Mouse (Mus musculus) embryonic facial prominence, embryonic 13.5 days (tissue): ENCODE data around the gene Sema7a. TPM values are rescaled to one million over a fixed set of nuclear protein-coding genes. Genes with fewer than 3 reads are reported as not detected.

Source experiments
- ATAC-seq: fragments of 200-750 bp; cut with Nextera tagmentation; 2 replicates; pipeline ENCODE4 v1.8.0; 2017; ENCODE audit warnings: low read depth; ENCODE audit not compliant: insufficient number of reproducible peaks, insufficient read depth, low FRiP score, low TSS enrichment
- H3K27ac ChIP-seq: fragments of 300-500 bp; sonication (generic); 2 replicates; pipeline ENCODE4 v1.5.1; 2015; ENCODE audit warnings: moderate library complexity, mild to moderate bottlenecking, inconsistent platforms
- H3K27me3 ChIP-seq: fragments of 300-500 bp; sonication (generic); 2 replicates; pipeline ENCODE4 v1.6.1; 2015; ENCODE audit warnings: mild to moderate bottlenecking, inconsistent platforms
- H3K36me3 ChIP-seq: fragments of 300-500 bp; sonication (generic); 2 replicates; pipeline ENCODE4 v1.6.1; 2015; ENCODE audit warnings: mild to moderate bottlenecking, inconsistent platforms
- H3K4me1 ChIP-seq: fragments of 300-500 bp; sonication (generic); 2 replicates; pipeline ENCODE4 v1.6.1; 2015; ENCODE audit warnings: inconsistent platforms
- H3K4me2 ChIP-seq: fragments of 300-500 bp; sonication (generic); 2 replicates; pipeline ENCODE4 v1.6.1; 2015; ENCODE audit warnings: moderate library complexity, mild to moderate bottlenecking, inconsistent platforms
- H3K4me3 ChIP-seq: fragments of 300-500 bp; sonication (generic); 2 replicates; pipeline ENCODE4 v1.5.1; 2015; ENCODE audit warnings: mild to moderate bottlenecking, inconsistent platforms
- H3K9ac ChIP-seq: fragments of 300-500 bp; sonication (generic); 2 replicates; pipeline ENCODE4 v1.6.1; 2015; ENCODE audit warnings: mild to moderate bottlenecking, inconsistent platforms
- H3K9me3 ChIP-seq: fragments of 300-500 bp; sonication (generic); 2 replicates; pipeline ENCODE4 v1.6.1; 2016; ENCODE audit warnings: inconsistent platforms
- WGBS: fragments of 180-500 bp; shearing (Covaris S2); methylation state at CpG from one replicate; pipeline ENCODE4 v1.1.7; 2015; ENCODE audit warnings: mixed read lengths; 5-methylcytosine and 5-hydroxymethylcytosine counted together
- polyA plus RNA-seq: library from polyadenylated mRNA; unstranded; fragments of >200 nt; fragmentation: Nextera tagmentation; extraction: Ambion mirVana; gene quantifications from 2 replicates; pipeline ENCODE4 v1.2.1, GENCODE M21; 2015

Gene Sema7a
- polyA plus RNA-seq, 1 experiment from 2014 or later: 0.55 TPM

- no peak overlapping the region for H3K27ac ChIP-seq
Observed at GRCm38 (mm10) chr9:58008336-58009014, 68.6 kb downstream of the Sema7a start.

GRCm38 (mm10) chr9:58009015-58009362 lies 69.1 kb downstream of the Sema7a start:
- H3K27ac ChIP-seq: no peak overlapping the region

More at GRCm38 (mm10) chr9:58008336-58009014, 68.6 kb downstream of the Sema7a start:
- no peak for ATAC-seq
- Histone ChIP-seq H3K4me3 (no peak overlapping the region), H3K36me3 (no peaks in the 10 kb centered on the region), H3K4me2 (no peak overlapping the region), H3K9ac (no peak overlapping the region), H3K27me3 (no peaks in the 10 kb centered on the region; the same call in 1 of the 2 replicates), H3K4me1 (peaks cover 15% of the 10 kb centered on the region), H3K9me3 (no peaks in the 10 kb centered on the region)
- 65% methylated on average over 12 of the region's 12 CpGs for WGBS

GRCm38 (mm10) chr9:58009588-58009987 lies 69.7 kb downstream of the Sema7a start:
- Histone ChIP-seq H3K27ac (no peak overlapping the region), H3K4me1 (peaks cover 15% of the 10 kb centered on the region), H3K4me2 (no peak overlapping the region), H3K9ac (no peak overlapping the region), H3K4me3 (no peak overlapping the region), H3K27me3 (no peaks in the 10 kb centered on the region; the same call in 1 of the 2 replicates), H3K9me3 (no peaks in the 10 kb centered on the region), H3K36me3 (no peaks in the 10 kb centered on the region)
- 64% methylated on average over 3 of the region's 3 CpGs for WGBS
- ATAC-seq: no peak

More at GRCm38 (mm10) chr9:58009015-58009362, 69.1 kb downstream of the Sema7a start:
- no peak overlapping the region for H3K4me3 ChIP-seq
- H3K4me2 ChIP-seq: no peak overlapping the region
- no peaks in the 10 kb centered on the region for H3K9me3 ChIP-seq
- no peaks in the 10 kb centered on the region for H3K36me3 ChIP-seq
- H3K27me3 ChIP-seq: no peaks in the 10 kb centered on the region; the same call in 1 of the 2 replicates
- no peak overlapping the region for H3K9ac ChIP-seq
- peaks cover 15% of the 10 kb centered on the region for H3K4me1 ChIP-seq
- WGBS: 8% methylated on average over 6 of the region's 6 CpGs
- ATAC-seq: no peak

GRCm38 (mm10) chr9:58011027-58011426 lies 71.1 kb downstream of the Sema7a start:
- no peak for ATAC-seq
- H3K27ac ChIP-seq: no peak overlapping the region

GRCm38 (mm10) chr9:58011552-58011951 lies 71.6 kb downstream of the Sema7a start:
- Histone ChIP-seq H3K4me2 (no peak overlapping the region), H3K27me3 (no peaks in the 10 kb centered on the region), H3K4me3 (no peak overlapping the region), H3K9me3 (no peaks in the 10 kb centered on the region), H3K36me3 (no peaks in the 10 kb centered on the region), H3K9ac (no peak overlapping the region), H3K4me1 (peaks cover 15% of the 10 kb centered on the region), H3K27ac (no peak overlapping the region)
- ATAC-seq: no peak
- 82% methylated on average over 8 of the region's 8 CpGs for WGBS

More at GRCm38 (mm10) chr9:58011027-58011426, 71.1 kb downstream of the Sema7a start:
- no peak overlapping the region for H3K9ac ChIP-seq
- H3K4me3 ChIP-seq: no peak overlapping the region
- WGBS: 36% methylated on average over 7 of the region's 7 CpGs
- no peaks in the 10 kb centered on the region for H3K27me3 ChIP-seq
- no peak overlapping the region for H3K4me2 ChIP-seq
- H3K9me3 ChIP-seq: no peaks in the 10 kb centered on the region
- H3K4me1 ChIP-seq: peaks cover 15% of the 10 kb centered on the region
- H3K36me3 ChIP-seq: no peaks in the 10 kb centered on the region

Other genes with a start within 250 kb of the Sema7a start
- 34.2 and 35.0 TPM in 2 replicates for gene Edc3, start 231.6 kb upstream of the Sema7a start, polyA plus RNA-seq
- gene Clk3, start 174.3 kb upstream of the Sema7a start, polyA plus RNA-seq: 71.7 and 74.5 TPM in 2 replicates
- gene Arid3b, start 103.3 kb upstream of the Sema7a start, polyA plus RNA-seq: 6.7 and 6.8 TPM in 2 replicates
- 111 and 120 TPM in 2 replicates for gene Ubl7, start 29.1 kb upstream of the Sema7a start, polyA plus RNA-seq
- 0.77 and 1.0 TPM in 2 replicates for gene Cyp11a1, start 66.3 kb downstream of the Sema7a start, polyA plus RNA-seq
- gene Stra6, start 123.7 kb downstream of the Sema7a start, polyA plus RNA-seq: 11.5 and 14.3 TPM in 2 replicates
- gene Ccdc33, start 178.7 kb downstream of the Sema7a start, polyA plus RNA-seq: 0.83 TPM in 1 of 2 replicates, not detected in the other